10 mouse cellular contexts compared by ENCODE assay signal in genomic region chr2:155277721-155278120, GRCm38 (mm10). TPM values are rescaled to one million over a fixed set of nuclear protein-coding genes. Genes with fewer than 3 reads are reported as not detected.
A peak's percentile ranks its signal among the peaks of the same experiment; 100 is the strongest.
DNase-seq lines count a peak whose midpoint lies in the region; ATAC-seq and TF ChIP-seq lines count a peak whose summit lies in the region.
"Had no signal": no experiment of that assay in that cellular context is flagged by ENCODE, and none has a peak within 500 bp of the region (broad histone marks: within the 10 kb centered on the region; RNA-seq: fewer than 3 reads in every experiment).

No protein-coding gene starts in this region.

- no peaks in the 10 kb centered on the region for H3K9me3 ChIP-seq in heart, embryonic 11.5 days (replicated peaks; ENCODE audit: control insufficient read depth, low read length)
- H3K9me3 ChIP-seq in hindbrain, postnatal 0 days (ENCODE audit: low read length): no peaks in the 10 kb centered on the region

- H3K9ac ChIP-seq in heart, embryonic 11.5 days (ENCODE audit: low read depth, low read length): no peak overlapping the region
- peak overlapping the region; percentile 99; the same call in 1 of the 2 replicates for H3K9ac ChIP-seq in hindbrain, postnatal 0 days (replicated peaks; ENCODE audit: low read length)

- peak overlapping the region; percentile 76; the same call in 1 of the 2 replicates for H3K4me2 ChIP-seq in heart, embryonic 11.5 days
- H3K4me2 ChIP-seq in hindbrain, postnatal 0 days (ENCODE audit: low read depth, low read length): peak overlapping the region; percentile 64

- no peak overlapping the region for H3K4me3 ChIP-seq in heart, embryonic 11.5 days (ENCODE audit: low read depth, low read length)
- H3K4me3 ChIP-seq in thymus, adult 2 months (ENCODE audit: control insufficient read depth, insufficient read depth, low read length): no peak overlapping the region
- peak overlapping the region; percentile 94 for H3K4me3 ChIP-seq in hindbrain, postnatal 0 days (ENCODE audit: low read length)

- no peaks in the 10 kb centered on the region for H3K36me3 ChIP-seq in heart, embryonic 11.5 days (ENCODE audit: control insufficient read depth, insufficient read depth, low read length)
- H3K36me3 ChIP-seq in thymus, adult 2 months (ENCODE audit: control insufficient read depth, insufficient read depth, low read length): no peaks in the 10 kb centered on the region
- peaks cover 4% of the 10 kb centered on the region; the same call in 1 of the 2 replicates for H3K36me3 ChIP-seq in hindbrain, postnatal 0 days (ENCODE audit: insufficient read depth, low read length)

- no peak overlapping the region for H3K27ac ChIP-seq in heart, embryonic 11.5 days (ENCODE audit: low read depth, low read length)
- H3K27ac ChIP-seq in thymus, adult 2 months (ENCODE audit: control insufficient read depth, insufficient read depth, low read length): no peak overlapping the region
- peak overlapping the region; percentile 96; the same call in 1 of the 2 replicates for H3K27ac ChIP-seq in hindbrain, postnatal 0 days
- H3K27ac ChIP-seq: liver, embryonic 14.5 days had no signal

- no peak for DNase-seq in heart, adult 9 months (ENCODE audit: low spot score in 2 of 2)
- DNase-seq in thymus, postnatal 4 days: peak; percentile 11
- DNase-seq in thymus, adult 2 months: no peak
- no peak for DNase-seq in hindbrain, postnatal 0 days (ENCODE audit: low spot score)
- no peak for DNase-seq in spleen, adult 12 weeks (ENCODE audit: low spot score)
- DNase-seq in thymus, adult 18-20 months: no peak
- DNase-seq in adrenal gland, postnatal 10 days: no peak

- TF ChIP-seq POLR2A in thymus, adult 2 months (IDR thresholded peaks at IDR 0.05; ENCODE audit: control insufficient read depth, extremely low read depth, insufficient read depth, low read length, poor library complexity): no peak

- H3K4me1 ChIP-seq in heart, embryonic 11.5 days (ENCODE audit: control insufficient read depth, insufficient read depth, low read length): peaks cover 8% of the 10 kb centered on the region
- peaks cover 9% of the 10 kb centered on the region for H3K4me1 ChIP-seq in thymus, adult 2 months (replicated peaks; ENCODE audit: control insufficient read depth, insufficient read depth, low read length)
- no peaks in the 10 kb centered on the region; the same call in 1 of the 2 replicates for H3K4me1 ChIP-seq in hindbrain, postnatal 0 days (ENCODE audit: insufficient read depth, low read length)

- 85% methylated on average over 2 of the region's 2 CpGs for WGBS in heart, embryonic 11.5 days (ENCODE audit: insufficient replicate concordance)
- WGBS in thymus, adult 2 months: 83% methylated on average over 2 of the region's 2 CpGs
- WGBS in hindbrain, postnatal 0 days: 77% methylated on average over 2 of the region's 2 CpGs

- no peak for TF ChIP-seq CTCF in thymus, adult 2 months (IDR thresholded peaks at IDR 0.05; ENCODE audit: borderline replicate concordance, control insufficient read depth, extremely low read depth, insufficient read depth, low read length, poor library complexity)
- no peak for TF ChIP-seq CTCF in hindbrain, postnatal 0 days (IDR thresholded peaks at IDR 0.05; ENCODE audit: low read depth)

- H3K27me3 ChIP-seq in heart, embryonic 11.5 days (ENCODE audit: control insufficient read depth, insufficient read depth, low read length): no peaks in the 10 kb centered on the region
- H3K27me3 ChIP-seq in thymus, adult 2 months (ENCODE audit: control insufficient read depth, insufficient read depth, low read length): no peaks in the 10 kb centered on the region
- no peaks in the 10 kb centered on the region for H3K27me3 ChIP-seq in hindbrain, postnatal 0 days (ENCODE audit: insufficient read depth, low read length)
- H3K27me3 ChIP-seq: Patski had no signal

- no peak for ATAC-seq in heart, embryonic 11.5 days (replicated peaks; ENCODE audit: insufficient number of reproducible peaks, low FRiP score, low TSS enrichment)
- no peak for ATAC-seq in hindbrain, postnatal 0 days
- ATAC-seq: Patski had no signal

RNA-seq across cellular contexts. Expression of gene Map1lc3a, which starts 1.6 kb away (rescaled TPM):
- 187 and 189 TPM in 2 replicates for polyA plus RNA-seq in heart, embryonic 11.5 days (2014; fragmentation: Nextera tagmentation; extraction: Ambion mirVana)
- 159 and 161 TPM in 2 replicates for polyA plus RNA-seq in thymus, adult 2 months (2012; rRNA removed)
- 618 and 737 TPM in 2 replicates for total RNA-seq in hindbrain, postnatal 0 days (2014; rRNA removed)
- polyA plus RNA-seq in hindbrain, postnatal 0 days (2015; fragmentation: Nextera tagmentation; extraction: Ambion mirVana): 853 and 903 TPM in 2 replicates
- total RNA-seq in adrenal gland, postnatal 10 days (2021): 100 to 1,000 TPM; 421 to 505 TPM

RNA-seq across cellular contexts. Expression of gene Dynlrb1, which starts 41.4 kb away (rescaled TPM):
- polyA plus RNA-seq in heart, embryonic 11.5 days (2014; fragmentation: Nextera tagmentation; extraction: Ambion mirVana): 427 and 429 TPM in 2 replicates
- 277 and 303 TPM in 2 replicates for polyA plus RNA-seq in thymus, adult 2 months (2012; rRNA removed)
- total RNA-seq in hindbrain, postnatal 0 days (2014; rRNA removed): 264 and 266 TPM in 2 replicates
- 725 and 778 TPM in 2 replicates for polyA plus RNA-seq in hindbrain, postnatal 0 days (2015; fragmentation: Nextera tagmentation; extraction: Ambion mirVana)
- 100 to 1,000 TPM; 259 to 263 TPM for total RNA-seq in adrenal gland, postnatal 10 days (2021)
